Mouse (Mus musculus) kidney, adult 9 months (tissue): Measurements from ENCODE around the gene Acsl6.
A peak's percentile ranks its signal among the peaks of the same experiment; 100 is the strongest.
"Not testable (repeated sequence)": the region's sequence is repeated elsewhere in the genome, so short reads cannot be mapped to it uniquely, and the experiment has no call there.

ENCODE experiments used
- DNase-seq: peaks from one replicate; pipeline ENCODE4 v3.0.0; 2022

Gene Acsl6

DNA sequence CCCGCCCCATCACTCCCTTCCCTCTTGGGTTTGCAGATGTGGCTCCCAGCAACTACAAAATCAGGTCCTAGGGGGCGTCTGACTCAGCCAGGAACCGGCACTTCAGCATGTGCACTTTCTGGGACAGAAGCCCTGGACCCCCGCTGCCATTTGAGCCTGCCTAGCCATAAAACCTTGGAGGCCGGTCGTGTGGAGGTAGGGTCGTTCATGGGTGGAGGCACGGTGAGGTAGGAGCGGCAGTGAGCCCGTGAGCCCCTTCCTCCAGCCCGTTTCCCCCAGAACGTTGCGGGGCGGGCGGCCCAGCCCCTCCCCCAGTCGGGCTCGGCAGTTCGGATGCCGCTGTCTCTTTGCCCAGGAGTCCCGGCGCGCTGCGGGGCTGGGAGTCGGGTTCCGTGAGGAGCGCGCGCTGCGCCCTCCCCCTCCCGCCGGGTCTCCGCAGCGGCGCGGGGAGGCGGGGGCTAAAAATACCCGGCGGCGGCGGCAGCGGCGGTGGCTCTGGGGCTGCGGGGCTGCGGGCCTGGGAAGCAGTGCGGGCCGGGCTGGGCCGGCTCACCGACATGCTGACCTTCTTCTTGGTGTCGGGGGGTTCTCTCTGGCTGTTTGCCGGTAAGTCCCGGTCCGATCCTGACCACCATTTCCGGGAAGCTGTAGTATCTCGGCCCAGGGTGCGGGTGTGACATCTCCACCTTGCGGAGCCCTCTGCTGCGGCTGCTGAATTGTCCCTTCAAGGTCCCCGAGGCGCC lies at the start of gene Acsl6:
TSS of gene Acsl6 (plus strand) at position 71 of the 743 bp plus-strand sequence.
- no peak for DNase-seq

DNA sequence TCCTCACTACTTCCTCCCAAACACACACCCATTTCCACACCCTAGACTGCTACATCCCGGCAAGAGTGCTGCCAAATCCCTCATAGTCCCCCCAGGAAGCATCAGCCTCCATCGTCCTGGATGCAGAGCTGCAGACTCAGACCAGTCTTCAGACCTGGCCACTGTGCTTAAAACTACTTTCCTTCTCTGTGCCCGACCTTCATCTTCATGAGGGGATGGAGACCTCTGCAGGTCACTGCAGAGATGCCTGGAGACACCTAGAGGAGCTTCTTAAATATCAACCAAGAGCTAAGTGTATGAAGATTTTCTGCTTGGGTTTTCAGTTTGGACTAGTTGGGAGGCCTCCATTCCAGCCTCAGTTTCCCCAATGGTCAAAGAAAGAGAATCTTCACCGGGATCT lies 49.5 kb upstream of the Acsl6 start:
- DNase-seq, result peak; percentile 10

GRCm38 (mm10) chr11:54256624-54257376 lies 46.8 kb upstream of the Acsl6 start:
- peak; percentile 80 for DNase-seq

- DNase-seq, result no peak
Measured at GRCm38 (mm10) chr11:54263405-54264031, 40.1 kb upstream of the Acsl6 start.

DNA sequence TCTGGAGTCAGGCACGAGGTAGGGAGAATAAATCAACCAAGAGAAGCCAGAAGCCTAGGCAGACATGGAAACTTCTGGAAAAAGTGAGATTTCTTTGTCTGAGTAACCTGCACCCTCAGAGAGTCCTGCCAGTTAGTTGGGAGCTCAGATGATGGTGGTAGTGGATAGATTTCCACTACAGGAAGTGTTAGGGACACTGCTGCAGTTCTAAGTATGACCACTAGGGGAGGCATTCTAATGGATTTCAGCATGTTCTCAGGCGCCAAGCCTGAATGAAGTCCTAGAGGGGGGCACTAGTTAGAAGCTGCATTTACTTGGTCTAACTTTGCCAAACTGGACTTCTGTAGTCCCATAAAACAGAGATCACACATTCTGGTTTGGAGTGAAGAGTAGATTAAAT lies 39.1 kb upstream of the Acsl6 start:
- peak; percentile 53 for DNase-seq

GRCm38 (mm10) chr11:54267177-54267576 lies 36.4 kb upstream of the Acsl6 start, which contains the start of gene Il3:
TSS of gene Il3 (minus strand) at chr11:54267277.
- no peak for DNase-seq

DNA sequence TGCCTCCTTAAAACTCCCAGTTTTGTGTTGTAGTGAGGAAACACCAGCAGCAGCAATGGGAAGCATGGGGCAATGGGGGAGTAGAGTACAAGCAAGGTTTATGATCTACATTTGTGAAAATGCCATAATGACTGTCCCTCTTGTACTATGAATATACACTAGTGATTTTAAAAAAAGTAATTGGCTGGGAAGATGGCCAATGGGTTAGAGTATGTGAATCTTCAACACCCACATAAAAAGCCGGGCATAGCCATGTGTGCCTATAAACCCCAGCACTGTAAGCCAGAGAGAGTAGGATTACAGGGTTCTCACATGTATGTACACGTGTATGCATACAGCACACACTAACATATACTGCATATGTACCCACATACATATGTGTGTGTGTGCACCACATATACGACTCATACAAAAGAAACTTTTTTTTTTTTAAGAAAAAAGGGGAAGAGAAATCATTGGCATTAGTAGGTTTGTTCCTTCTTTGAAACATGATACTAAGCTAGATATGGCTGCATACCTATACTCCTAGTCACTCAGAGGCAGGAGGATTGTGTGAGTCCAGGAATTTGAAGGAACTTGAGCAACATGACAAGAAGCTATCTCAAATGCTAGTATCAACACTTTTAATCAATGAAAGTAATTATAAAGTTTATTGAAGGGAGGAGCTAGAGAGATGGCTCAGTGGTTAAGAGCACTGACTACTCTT lies 34.3 kb upstream of the Acsl6 start:
- DNase-seq, result no peak

DNA sequence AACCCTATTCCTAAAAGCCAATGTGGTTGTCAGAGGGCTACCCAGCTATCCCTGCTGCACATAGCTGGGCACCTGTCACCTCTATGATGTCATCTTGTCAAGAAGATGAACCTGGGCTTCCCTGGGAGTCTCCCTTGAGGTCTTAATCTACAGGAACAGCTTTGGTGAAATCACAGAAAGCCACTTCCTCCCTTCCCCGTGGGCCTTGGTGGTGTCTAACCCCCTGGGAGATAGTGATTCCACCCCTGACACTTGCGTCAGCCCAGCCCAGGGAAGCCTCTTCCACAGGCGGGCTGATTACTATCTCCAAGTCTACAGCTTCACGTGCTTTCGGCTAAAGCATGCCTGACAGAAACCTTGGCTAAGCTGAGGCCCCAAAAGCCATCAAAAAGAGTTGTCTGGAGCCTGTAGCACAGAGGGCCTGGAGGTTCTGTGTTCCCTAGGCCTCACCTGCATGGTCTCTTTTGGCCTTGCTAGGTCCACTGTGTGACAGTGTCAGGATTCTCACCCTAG lies 32.1 kb upstream of the Acsl6 start:
- no peak for DNase-seq

DNA sequence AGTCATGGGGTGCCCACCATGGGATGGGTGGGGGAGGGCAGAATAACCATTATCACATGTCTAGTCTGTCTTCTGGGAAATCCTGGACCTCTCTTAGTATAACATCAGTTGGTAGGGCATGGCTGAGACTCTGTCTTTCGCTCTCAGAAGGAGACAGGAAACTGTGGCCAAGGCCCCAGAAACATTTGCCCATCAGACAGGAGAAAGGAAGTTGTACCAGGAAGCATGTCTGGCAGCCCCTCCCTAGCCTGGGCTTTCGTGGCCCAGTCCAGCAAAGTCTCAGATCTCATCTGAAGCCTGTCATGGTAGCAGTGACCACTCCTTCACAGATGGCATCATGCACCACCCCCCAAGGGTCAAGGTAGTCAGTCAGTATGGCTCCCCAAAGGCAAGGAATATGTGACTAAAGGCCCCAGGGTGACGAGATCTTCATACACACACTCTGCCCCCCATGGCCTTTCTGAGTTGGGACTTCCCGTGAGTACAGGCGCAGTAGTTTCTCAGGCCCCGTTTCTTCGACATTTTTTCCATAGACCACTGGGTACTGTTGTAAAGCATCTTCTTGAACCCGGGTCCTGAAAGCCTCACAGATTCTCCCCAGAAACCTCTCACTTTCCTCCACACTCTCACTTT lies 15.7 kb upstream of the Acsl6 start:
- DNase-seq, result no peak

- DNase-seq, result no peak
Measured at GRCm38 (mm10) chr11:54292163-54292562, 11.4 kb upstream of the Acsl6 start.

- DNase-seq, result no peak
Measured at GRCm38 (mm10) chr11:54293980-54294807, 9.4 kb upstream of the Acsl6 start.

DNA sequence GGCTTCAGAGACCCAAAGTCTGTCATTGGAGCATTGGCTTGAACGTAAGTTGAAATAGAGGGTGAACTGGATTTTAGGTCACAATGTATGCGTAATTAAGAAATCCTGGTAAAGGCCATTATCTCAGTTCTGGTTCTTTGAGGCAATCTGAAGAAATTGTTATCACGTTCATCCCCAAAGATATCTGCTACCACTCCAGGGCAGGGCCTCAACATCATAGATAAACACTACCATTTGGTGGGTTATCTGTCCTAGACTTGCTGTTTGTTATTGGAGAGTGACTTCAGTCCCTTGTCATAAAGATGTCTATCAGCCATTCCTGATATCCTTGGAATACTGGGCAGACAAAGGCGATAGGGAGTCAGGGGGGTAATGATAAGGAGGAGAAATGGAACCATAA lies 7.6 kb upstream of the Acsl6 start:
- DNase-seq, result no peak

DNA sequence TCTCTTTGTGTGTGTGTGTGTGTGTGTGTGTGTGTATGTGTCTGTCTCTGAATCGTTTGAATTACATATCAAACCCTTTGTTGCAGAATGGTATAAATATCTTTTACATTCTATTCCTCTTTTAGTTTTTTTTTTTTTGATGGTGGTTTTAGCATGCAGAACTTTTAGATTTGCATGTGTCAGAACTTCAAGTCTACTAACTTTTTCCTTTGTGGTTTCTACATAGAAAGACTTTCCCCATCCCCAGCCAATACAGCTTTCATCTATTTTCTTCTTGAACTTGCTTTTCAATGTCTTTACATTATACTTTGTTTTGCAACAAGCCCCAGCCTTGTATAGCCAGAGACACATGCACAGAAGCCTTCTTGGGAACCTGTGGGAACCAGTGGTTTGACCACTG lies 6.9 kb upstream of the Acsl6 start:
- no peak for DNase-seq

- DNase-seq, result not testable (repeated sequence)
Measured at GRCm38 (mm10) chr11:54297471-54297870, 6.1 kb upstream of the Acsl6 start.

DNA sequence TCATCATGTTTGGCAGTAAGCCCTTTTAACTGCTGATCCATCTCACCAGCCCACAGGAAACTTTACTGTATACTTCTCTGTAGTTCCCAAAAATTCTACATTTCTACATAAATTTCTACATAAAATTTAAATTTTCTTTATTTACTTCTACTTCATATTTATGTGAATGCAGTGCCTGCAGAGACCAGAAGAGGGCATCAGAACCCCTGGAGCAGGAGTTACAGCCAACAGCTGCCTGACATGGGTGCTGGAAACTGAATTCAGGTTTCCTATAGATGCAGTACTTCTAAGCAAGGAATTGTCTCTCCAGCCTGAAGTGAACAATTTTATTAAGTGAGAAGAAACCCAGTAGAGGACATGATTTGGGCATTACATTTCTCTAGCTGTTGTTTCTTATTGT lies 4.8 kb upstream of the Acsl6 start:
- no peak for DNase-seq

- DNase-seq, result no peak
Measured at GRCm38 (mm10) chr11:54301994-54302393, 1.6 kb upstream of the Acsl6 start.

DNA sequence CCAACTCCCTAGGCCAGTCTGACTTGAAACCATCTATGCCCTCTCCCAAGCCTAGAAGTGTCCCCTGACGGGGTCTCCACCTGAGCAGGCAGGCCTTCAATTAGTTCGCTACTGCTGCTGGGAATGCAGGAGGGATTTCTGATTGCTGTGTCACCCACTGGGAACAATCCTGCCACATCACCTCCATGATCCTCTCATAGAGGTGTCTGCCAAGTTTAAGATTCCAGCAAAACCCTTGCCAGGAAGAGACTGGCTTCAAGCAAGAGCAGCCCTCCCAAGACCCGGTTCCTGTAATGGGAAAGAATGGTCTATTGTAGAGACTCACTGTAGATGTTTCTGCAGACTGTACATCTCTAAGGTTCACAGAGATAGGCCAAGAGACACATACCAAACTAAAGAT lies 992 bp upstream of the Acsl6 start:
- no peak for DNase-seq

GRCm38 (mm10) chr11:54303076-54303727 lies 396 bp upstream of the Acsl6 start:
- DNase-seq, result no peak

GRCm38 (mm10) chr11:54304471-54304873 lies 874 bp downstream of the Acsl6 start:
- DNase-seq, result no peak

DNA sequence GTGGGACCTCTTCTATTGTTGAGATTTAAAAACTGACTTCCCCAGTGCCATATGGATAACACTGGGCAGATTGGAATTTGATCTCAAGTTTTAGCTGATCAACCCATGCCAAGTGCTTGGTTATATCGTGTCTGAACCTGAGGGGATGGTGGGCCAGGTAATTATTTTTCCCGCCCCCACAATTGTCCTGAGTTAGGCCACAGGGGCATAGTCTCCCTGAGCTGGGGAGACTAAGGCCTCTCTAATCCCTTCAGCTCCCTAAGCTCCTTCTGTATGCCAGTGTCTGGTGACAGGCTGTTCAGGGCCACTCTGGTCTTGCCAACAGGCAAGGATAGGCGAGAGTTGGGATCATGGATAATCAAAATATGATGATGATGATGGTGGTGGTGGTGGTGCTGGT lies 1.7 kb downstream of the Acsl6 start:
- no peak for DNase-seq
